Mouse (Mus musculus): ENCODE data around the gene Synpo2. TPM values are rescaled to one million over a fixed set of nuclear protein-coding genes. Genes with fewer than 3 reads are reported as not detected.

The Synpo2 gene
- total RNA-seq (2021), result 1 to 10 TPM; 1.4 to 2.7 TPM

DNA sequence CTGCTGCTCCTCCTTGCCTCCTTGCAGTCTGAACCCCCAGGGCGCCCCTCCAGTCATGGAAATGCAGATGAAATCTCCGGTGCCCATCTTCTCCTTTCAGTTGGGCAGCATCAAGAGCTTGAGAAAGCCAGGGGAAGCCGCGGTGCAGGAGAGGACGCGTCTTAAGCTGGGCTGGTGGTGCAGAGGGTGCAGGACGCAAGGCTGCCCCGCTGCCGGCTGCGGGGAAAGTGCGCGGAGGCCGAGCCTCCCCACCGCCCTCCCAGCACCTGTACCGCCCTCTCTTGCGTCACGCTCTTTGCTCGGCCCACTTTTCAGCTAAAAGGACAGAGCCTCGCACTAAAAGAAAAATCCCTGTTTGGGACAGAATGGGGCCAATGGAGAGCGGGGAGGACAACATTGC is at the start of gene Synpo2:
Gene Synpo2 (minus strand): TSS at position 229 of the 400 bp plus-strand sequence.
- intact Hi-C loops (cut with DNase I), result loop anchor here (2.0 to 10.0 kb wide), 2 partner anchors 87 to 119 kb away; no protein-coding TSS in a partner anchor
- peak in 1 of 2 experiments; percentile 56 for DNase-seq (ENCODE audit: extremely low spot score in 1 of 2, low spot score in 2 of 2)

DNA sequence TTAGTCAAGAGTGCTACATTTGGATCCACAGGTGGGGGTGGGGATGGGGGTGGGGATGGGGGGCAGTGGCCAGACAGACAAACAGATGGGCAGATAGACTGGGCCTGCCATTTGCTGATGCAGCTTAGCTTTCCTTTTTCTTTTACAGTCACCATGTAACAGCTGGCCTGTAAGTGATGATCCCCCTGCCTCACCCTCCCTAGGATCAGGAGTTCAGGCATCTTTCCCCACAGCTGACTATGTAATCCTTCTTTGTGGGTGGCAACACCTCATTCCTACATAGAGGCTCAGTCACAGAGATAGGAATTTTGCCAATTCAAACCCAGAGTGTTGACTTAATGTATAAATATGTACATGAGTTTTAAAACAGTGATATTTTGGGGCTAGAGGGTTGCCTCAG is 49.7 kb upstream of the Synpo2 start:
- no peak for DNase-seq (ENCODE audit: extremely low spot score in 1 of 2, low spot score in 2 of 2)
- intact Hi-C loops (cut with DNase I), result no loop called here

DNA sequence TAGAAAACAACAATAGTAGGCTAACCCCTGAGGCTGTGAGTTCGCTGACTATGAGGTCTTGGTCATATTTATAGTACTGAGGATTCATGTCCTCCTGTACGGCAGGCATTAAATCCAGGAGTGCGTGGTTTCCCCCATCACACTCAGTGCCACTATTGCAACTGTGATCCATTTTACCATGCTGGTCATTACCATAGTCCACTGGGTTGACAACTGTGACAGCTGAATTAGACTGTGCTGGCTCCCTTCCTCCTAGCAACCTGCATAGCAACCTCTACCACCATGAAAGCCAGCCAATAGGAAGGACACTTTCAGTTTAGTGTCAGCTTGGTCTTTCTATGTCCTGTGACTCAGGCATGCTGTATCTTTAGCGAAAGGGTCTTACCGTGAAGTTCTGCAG is 48.3 kb upstream of the Synpo2 start:
- intact Hi-C loops (cut with DNase I), result no loop called here
- DNase-seq (ENCODE audit: extremely low spot score in 1 of 2, low spot score in 2 of 2), result no peak

DNA sequence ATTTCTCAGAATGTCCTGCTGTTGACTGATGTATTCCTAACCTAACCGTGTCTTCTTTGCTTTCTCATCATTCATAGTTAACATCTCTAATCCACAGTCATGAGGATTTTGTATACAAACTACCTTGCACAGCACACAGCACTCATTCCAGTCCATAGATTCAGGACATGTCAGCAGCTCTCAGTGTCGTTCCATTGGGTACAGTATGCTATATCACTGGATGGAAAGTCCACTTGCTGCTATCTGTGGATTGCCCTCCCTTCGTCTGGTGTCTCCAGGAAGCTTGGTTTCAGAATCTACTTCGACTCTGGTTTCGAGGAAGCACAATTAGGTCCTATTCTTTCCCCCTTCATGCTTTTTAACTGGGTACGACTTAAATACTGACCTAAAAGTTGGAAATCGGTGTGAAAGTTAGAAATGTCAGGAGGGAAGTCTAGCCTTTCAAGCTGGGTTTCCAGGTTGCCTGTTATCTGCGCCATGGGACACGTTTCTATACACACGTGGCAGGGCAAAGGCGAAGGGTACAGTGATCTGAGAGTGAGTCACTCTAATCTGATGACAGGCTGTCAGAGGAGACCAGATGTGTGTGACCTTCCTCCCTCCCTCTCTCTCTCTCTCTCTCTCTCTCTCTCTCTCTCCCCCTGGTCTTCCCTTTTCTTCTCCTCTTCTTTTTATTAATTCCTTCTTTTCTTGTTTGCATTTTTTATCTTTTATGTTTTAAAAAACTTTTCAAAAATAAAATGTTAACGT is 47.1 kb upstream of the Synpo2 start:
- no peak for DNase-seq (ENCODE audit: extremely low spot score in 1 of 2, low spot score in 2 of 2)
- intact Hi-C loops (cut with DNase I), result no loop called here

DNA sequence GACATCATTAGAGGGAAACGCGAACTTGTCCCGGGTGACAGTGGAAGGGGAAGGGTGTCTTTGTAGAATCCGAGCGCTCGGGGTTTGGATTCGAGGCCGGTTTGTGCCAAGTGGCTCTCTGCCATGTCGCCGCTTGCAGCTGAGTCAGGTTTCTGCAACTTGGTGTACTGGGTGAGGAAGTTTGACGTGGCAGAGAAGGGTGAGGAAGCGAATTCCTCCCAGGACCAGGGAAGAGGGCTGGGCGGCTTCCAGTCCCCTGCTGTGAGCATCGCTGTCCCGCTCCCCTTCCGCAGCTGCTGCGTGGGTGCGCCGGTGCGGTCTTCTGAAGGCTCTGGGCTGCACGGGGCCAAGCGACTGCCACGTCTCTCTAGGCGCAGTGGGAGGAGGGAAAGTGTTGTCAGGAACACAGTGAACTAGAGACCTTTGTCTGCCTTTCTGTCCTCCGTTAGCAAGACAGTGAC is 31.8 kb upstream of the Synpo2 start:
- intact Hi-C loops (cut with DNase I), result no loop called here
- DNase-seq (ENCODE audit: extremely low spot score in 1 of 2, low spot score in 2 of 2), result peak; percentile 39 to 70

DNA sequence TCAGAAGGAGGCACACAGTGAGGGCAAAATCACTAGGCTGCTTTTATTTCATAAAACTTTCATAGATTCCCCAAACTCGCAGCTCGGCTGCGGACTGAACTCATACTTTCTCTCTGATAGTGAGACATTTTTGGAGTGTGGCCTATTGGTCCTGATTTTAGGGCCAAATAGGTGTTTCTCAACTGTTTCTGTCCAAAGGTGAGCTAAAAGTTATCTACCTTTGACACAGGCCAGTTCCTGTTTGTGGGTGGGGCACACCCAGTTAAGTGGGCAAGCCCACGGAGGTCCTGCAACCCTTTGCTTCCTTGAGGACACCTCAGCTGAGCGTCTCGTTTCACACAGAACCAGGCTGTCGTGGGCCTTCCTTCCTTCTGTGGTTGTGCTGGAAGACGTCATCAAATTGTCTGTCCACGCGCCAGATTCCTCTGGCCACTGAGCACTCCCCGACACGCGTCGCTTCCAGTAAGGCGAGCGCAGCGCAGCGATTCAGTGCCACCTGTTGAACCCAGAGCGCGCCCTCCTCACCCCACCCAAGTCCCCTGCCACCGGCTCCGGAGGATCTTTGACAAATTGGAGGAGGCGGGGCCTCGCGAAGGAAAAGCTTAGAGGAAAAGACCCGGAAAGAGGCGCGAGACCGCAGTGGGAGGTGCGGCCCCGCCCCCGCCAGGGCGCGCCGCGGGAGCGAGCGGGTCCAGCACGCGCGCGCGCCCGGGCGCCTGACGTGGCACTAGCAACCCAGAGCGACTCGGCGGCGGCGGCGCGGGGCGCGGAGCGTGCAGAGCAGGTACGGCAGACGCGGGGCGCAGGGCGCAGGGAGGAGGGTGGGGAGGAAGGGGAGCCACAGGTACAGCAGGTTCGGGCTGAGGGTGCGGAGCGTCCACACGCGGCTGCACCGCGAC is 31.1 kb upstream of the Synpo2 start, which contains the start of gene Sec24d:
Gene Sec24d (plus strand): TSS at position 703 of the 899 bp plus-strand sequence.
- peak; percentile 54 to 90 for DNase-seq (ENCODE audit: extremely low spot score in 1 of 2, low spot score in 2 of 2)
- intact Hi-C loops (cut with DNase I), result no loop called here

DNA sequence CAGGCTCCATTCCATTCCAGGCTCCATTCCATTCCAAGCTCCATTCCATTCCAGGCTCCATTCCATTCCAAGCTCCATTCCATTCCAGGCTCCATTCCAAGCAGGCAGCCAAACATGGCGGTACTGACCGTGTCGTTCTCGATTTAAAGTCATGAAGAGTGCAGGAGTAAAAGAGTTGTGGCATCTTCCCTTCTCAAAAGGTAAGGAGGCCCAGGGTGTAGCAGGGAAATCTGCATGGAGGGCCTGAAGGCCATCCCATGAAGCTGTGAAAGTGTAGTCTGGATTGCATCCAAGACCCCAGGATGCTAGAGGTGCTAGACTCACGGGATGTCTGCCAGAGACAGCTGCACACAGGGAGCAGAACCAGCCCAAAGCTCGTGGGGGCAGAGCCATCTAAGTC is 28.8 kb upstream of the Synpo2 start:
- intact Hi-C loops (cut with DNase I), result no loop called here
- peak; percentile 7 to 32 for DNase-seq (ENCODE audit: extremely low spot score in 1 of 2, low spot score in 2 of 2)

DNA sequence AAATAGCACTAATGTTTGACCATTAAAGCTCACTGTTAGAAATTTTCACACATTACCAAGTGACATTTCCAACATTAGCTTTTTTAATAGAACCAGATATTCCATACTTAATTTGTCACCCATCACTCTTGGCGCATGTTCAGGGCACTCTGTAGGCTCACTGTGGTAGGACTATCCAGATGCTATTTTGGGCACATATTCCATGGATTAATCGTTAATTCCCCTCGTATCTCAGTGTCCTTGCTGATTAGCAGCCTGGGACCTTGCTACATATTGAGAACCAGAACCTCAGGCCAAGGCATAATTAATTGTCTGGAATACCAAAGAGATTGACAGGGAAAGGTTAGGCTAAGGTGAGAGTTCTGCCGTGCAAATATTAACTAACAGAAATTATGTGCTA is 22.8 kb upstream of the Synpo2 start:
- intact Hi-C loops (cut with DNase I), result no loop called here
- DNase-seq (ENCODE audit: extremely low spot score in 1 of 2, low spot score in 2 of 2), result no peak

DNA sequence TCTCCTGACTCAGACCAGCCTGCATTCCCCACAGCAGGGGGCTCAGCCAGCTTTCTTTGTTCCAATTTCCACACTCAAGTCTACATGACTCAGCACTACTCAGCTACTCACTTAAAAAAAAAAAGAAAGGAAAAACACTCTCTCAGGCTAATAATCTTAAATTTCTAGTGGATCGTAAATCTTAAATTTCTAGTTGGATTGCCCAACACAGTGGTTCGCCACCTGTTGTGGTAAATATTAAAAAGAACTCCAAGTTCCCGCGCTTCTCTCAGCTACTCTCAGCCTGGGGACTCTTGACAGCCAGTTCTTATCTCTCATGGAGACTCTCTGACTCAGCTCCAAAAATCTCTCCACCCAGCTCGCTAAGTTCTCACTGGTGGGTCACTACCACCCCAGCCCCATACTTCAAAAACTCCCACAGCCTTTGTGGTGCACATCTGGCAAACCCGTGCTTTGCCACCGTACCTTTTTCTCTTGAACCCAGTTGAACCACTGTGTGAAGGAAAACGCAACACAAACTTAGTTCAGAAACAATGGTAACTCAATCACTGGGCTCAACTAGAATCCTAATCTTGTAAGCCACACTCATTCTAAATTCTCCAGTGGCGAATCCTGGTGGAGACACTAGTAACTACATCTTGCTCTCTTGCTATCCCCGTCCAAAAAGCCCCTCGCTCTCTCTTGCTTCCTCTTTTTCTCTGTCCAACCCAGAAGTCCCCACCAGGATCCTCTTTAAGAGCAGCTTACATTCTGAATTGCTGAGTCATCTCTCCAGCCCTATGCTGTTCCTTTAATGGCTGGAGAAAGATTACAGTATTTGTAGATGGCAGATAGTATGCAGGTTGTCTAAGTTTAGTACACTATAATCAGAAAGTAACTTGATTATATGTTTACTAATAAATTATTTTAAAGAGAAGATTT is 20.5 kb upstream of the Synpo2 start:
- intact Hi-C loops (cut with DNase I), result no loop called here
- no peak for DNase-seq (ENCODE audit: extremely low spot score in 1 of 2, low spot score in 2 of 2)

DNA sequence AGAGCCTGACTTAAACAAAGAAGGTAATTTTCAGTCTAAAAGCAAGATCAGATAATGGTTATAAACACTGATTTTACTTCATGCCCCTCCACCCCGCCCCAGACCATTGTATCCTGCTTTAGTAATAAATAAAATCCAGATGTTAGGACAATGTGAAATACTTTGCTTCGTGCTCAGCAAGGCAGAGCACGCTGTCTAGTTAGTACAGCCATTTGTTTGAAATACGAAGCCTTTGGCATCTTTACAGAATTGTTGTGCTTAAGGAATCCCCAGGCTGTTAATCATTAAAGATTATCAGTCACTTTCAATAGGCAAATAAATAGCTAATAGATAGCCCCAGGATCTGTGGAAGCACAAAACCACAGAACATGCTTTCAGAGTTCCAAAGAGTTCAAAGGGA is 9.7 kb upstream of the Synpo2 start:
- intact Hi-C loops (cut with DNase I), result no loop called here
- DNase-seq (ENCODE audit: extremely low spot score in 1 of 2, low spot score in 2 of 2), result no peak

DNA sequence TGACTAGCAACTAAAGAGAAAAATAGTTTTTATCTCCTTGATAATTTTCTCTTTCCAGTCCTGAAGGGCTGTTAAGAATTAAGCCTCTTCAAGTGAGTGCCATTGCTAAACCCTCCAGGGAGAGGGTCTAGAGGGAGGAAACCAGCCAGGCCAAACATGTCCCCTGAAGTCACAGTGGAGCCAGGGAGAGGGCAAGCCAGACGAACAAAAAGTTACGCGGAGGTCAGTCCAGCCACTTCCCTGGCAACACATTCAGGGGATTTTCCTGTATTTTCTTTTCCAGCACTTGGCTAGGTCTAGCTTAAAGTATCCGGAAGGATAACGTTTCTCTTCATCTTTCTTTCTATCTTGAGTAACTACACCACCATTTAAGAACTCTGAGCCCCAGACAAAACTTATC is 8.4 kb upstream of the Synpo2 start:
- intact Hi-C loops (cut with DNase I), result no loop called here
- DNase-seq (ENCODE audit: extremely low spot score in 1 of 2, low spot score in 2 of 2), result no peak

DNA sequence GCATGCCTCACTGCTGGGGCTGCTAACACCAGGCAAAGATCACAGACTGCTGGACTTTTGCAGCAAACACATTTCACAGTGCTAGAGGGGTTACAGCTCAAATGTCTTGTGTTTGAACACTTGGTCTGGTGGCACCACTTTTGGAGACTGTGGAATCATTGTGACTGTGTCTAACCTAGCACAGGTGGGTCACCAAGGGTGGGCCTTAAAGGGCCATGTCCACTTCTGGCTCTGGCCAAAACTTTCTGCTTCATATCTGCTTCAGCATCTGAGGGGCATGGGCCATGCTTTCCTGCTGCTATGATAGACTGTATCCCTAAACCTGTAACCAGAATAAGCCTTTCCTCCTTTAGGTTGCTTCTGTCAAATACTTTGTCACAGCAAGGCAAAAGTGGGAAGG is 1.5 kb upstream of the Synpo2 start:
- intact Hi-C loops (cut with DNase I), result loop anchor here (2.0 to 10.0 kb wide), 2 partner anchors 85 to 117 kb away; no protein-coding TSS in a partner anchor
- no peak for DNase-seq (ENCODE audit: extremely low spot score in 1 of 2, low spot score in 2 of 2)

DNA sequence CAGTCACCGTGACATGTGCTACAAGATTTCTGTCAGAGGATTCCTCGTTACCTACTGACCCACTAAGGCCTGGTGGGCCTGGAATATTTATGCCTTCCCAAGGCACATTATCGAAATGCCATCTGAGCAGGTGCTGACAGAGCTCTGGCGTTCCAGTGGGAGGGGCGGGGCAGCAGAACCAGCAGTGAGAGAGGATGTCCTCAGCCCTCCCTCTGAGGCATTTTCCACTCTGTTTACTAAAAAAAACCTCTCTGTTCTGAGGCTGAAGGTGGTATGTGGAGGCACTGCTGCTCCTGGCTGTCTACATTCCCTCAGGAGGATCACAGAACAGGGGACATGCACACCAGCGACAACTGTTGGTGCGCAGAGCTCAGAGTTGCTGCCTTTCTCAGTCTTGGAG is 1.1 kb upstream of the Synpo2 start:
- intact Hi-C loops (cut with DNase I), result loop anchor here (2.0 to 10.0 kb wide), 2 partner anchors 86 to 118 kb away; no protein-coding TSS in a partner anchor
- no peak for DNase-seq (ENCODE audit: extremely low spot score in 1 of 2, low spot score in 2 of 2)

DNA sequence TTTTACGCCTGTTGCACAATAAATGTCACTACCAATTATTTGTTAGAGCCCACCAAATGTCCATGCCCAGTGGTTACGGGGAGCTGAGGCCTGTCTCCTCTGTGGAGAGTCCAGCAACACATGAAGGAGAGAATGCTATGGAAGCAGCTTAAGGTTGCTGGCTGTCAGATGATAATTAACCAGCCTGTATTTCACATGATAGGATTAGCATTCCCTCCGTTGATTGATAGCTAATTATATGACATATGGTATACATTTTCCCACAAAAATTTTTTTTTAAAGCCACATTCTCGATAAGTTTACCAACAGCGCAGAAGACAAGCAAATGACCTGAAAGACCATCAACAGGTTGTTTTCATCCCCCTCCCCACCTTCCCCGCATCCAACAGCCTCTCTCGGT is 454 bp downstream of the Synpo2 start:
- DNase-seq (ENCODE audit: extremely low spot score in 1 of 2, low spot score in 2 of 2), result no peak
- intact Hi-C loops (cut with DNase I), result loop anchor here (10.0 kb wide), 1 partner anchor 119 kb away; no protein-coding TSS in a partner anchor

DNA sequence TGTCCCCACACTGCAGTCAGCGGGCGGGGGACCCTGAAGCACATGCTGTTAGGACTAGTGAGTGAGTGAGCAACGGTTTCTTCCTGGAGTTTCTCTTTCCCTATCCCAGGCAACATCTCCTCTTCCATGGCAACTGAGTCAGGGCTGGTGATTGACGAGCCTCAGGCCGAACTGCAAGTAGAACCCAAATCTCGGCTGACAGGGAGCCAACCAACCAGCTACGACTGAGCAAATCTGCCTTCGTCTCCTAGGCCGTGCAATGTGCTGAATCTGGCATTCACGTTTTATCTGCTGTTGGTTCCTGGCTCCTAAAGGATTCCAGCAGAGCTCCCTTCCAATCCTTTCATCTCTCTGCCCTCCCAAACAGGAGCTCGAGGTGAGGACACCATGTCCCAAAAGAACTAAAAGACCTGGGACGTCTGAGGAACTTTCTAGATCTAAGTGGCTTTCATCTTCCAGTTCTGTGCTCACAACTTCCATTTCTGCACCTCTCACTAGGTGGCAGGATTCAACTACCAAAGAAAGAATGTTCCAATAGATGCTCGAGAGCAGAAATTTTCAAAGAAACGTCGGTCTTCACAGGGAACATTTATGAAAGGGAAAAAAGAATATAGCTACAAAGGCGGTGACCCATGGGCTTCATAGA is 1.6 kb downstream of the Synpo2 start:
- peak; percentile 24 to 47 for DNase-seq (ENCODE audit: extremely low spot score in 1 of 2, low spot score in 2 of 2)
- intact Hi-C loops (cut with DNase I), result loop anchor here (10.0 kb wide), 1 partner anchor 120 kb away; no protein-coding TSS in a partner anchor

DNA sequence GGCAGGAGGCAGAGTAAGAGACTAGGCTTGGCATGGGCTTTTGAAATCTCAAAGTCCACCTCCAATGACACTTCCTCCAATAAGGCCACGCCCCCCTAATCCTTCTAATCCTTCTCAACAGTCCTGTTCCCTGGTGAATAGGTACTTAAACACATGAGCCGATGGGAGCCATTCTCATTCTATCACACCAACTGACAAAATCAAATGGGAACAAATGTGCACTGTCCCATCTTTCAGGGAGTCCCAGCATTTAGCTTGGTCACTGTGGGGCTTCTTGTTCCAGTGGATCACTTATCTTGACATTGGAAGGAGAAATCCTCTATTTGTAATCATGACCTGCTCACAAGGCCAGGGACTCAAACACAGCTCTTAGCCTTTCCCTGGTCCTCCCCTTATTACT is 4.3 kb downstream of the Synpo2 start:
- intact Hi-C loops (cut with DNase I), result loop anchor here (10.0 kb wide), 1 partner anchor 123 kb away; no protein-coding TSS in a partner anchor
- no peak for DNase-seq (ENCODE audit: extremely low spot score in 1 of 2, low spot score in 2 of 2)

DNA sequence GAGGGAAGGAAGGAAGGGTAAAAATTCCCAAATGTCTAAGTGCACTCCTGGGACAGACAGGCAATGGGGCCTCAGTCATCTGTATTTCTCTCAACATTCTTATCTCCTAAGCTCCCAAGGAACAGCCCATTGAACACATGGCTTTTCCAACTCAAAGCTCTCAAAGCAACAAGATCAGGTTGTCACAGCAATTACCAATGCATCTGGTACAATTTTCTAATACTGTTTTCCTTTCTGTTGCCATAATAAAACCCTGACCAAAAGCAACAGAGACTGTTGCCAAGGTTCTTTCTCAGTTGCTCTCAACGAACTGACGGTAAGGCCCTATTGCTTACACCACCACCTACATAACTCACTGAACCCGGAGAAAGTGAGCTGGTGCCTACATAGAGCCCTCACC is 8.7 kb downstream of the Synpo2 start:
- intact Hi-C loops (cut with DNase I), result no loop called here
- no peak for DNase-seq (ENCODE audit: extremely low spot score in 1 of 2, low spot score in 2 of 2)

DNA sequence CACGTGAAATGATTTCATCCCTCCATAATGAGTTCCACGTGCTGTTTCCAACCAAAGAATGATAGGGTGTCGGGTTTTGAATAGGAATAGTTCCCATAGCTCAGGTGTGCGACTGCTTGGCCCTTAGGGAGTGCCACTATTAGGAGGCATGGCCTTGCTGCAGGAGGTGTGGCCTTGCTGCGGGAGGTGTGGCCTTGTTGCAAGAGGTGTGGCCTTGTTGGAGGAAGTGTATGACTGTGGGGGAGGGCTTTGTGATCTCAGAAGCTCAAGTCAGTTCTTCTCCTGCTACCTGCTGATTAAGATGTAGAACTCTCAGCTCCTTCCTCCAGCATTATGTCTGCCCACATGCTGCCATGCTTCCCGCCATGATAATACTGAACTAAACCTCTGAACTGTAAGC is 17.3 kb downstream of the Synpo2 start:
- no peak for DNase-seq (ENCODE audit: extremely low spot score in 1 of 2, low spot score in 2 of 2)
- intact Hi-C loops (cut with DNase I), result no loop called here

Measured in left cerebral cortex, postnatal 10 days (tissue).